Mouse (Mus musculus) spleen, postnatal 14 days (tissue): ENCODE measurements around the gene Commd8.
A peak's percentile ranks its signal among the peaks of the same experiment; 100 is the strongest.

Source experiments
- DNase-seq, 2 experiments: peaks; one replicate each; pipeline ENCODE4 v3.0.0; 2021 to 2022; ENCODE audit warnings: low spot score in 2 of 2

The Commd8 gene

DNA sequence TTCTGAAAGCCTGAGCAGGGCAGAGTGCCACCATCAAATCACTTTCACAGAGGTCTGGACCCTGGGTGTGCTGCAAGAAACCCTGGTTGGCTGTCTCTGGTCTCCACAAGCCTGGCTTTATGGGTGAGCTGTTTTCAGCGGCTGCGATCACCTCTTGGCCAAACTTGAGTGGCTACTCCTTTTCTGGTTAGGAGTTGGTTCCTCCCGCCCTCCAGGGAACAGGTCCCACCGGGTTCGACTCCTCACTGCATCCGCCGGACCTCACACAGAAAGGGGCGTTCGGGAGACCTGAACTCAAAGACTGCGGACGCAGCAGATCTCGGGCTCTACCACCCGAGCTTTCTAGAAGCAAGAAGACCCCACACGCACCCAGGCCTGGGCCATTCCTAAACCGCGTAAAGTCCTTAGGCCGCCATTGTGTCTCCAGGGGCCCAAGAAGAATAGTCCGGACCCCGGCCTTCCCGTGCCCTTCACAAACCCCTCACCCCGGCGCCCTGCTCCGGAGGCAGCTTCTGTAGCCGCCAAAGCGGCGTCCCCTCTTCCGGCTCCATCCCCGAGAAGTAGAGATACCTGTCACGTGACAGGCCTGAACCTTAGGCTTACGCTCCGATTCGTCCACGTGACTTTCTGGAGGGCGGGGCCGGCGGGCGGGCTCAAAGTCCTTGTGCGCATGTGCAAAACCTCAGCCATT is at the start of gene Commd8:
TSS of gene Commd8 (minus strand) at position 596 of the 691 bp plus-strand sequence.
- peak; percentile 93 to 95 for DNase-seq

DNA sequence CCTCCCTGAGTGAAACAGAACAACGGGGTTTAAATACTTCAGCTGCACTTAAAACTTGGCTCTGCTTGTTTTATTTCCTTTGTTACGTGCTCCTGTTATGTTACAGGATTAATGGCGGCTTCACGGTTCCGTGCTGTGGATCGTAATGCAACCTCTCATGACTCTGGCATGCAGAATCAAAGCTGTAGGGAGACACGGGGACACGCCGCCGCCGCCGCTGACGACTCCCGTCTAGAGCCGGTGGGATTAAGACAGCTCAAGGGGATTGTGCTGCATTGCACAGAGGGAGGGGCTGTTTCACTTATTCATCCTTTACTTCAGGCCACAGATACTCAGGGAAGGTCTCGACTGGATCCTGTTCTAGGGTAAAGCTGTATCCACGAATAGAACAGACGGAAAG is 43.8 kb upstream of the Commd8 start:
- DNase-seq, result no peak

DNA sequence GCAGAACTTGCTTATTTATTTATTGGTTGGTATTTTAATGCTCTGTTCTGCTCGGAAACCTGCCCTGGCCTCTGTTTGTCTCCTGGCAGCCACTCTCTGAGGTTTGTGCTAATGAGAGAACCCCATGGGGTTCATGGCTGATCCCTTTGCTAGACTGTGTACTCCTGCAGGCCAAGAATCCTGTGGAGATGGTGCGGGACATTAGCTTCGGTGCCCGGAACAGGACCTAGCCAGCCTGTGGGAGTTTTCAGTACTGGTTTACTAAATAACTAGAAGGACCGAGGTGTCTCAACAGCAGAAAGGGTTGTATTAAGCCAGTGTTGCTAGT is 42.8 kb upstream of the Commd8 start:
- no peak for DNase-seq

DNA sequence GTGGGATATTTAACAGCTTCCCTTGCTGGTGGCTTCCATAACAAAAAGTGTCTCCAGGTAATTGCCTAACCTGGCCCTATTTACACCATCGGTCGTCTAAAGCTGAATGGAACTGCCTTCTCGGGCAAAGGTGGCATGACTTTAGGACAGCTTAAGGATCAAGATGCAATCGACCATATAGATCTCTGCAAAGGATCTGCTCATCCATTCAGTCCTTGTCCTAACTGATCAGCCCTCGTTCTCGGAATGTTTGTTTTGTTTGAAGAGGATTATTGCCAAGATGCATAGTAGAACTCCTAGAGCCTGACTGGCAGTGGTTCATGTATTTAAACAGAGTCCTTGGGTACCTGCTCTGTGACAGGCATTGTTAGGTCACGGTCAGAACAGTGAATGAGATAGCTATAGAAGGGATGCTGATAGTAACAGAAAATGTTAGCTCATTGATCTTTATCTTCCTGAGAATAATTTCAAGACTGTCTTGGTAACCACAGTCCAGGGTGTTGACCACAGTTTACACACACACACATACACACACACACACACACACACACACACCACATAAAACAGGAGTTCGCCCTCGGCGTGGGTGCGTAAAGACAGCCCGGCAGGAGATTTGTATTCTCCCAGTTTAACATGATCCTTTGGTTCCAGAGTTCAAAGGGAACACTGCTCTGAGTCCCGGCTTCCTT is 42.3 kb upstream of the Commd8 start:
- DNase-seq, result no peak

DNA sequence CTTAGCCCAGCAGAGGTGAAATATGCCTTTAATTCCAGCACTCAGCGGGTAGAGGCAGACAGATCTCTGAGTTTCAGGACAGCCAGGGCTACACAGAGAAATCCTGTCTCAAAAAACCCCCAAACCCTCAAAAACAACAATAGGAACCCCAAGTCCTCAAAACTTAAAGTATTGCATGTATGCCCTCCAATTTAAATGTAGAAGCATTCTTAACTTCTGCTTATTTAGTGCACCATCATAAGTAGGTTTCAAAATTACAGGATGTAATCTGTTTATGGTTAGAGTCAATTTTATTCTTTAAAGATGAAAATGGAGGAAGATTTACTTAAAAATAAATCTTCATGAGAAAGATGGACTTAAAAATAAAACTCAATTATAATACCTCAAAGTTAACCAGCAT is 40.5 kb upstream of the Commd8 start:
- DNase-seq, result no peak

DNA sequence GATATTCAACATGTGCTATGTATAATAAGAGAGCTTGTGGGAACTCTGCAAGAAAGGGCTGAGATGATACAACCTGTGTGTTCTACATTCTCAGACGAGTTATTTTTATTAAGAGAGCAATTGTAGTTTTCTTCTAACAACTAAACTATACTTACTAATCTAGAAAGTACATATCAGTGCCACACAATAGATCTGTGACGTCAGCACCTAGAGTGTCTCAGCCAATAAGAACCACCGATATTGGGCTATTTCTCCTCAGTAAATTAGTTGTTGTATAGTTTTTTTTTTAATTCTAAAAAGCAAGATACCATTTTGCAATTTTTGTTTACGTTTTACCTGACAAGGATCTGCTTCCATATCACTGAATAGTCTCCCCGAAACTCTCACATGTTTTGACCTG is 37.3 kb upstream of the Commd8 start:
- no peak for DNase-seq

DNA sequence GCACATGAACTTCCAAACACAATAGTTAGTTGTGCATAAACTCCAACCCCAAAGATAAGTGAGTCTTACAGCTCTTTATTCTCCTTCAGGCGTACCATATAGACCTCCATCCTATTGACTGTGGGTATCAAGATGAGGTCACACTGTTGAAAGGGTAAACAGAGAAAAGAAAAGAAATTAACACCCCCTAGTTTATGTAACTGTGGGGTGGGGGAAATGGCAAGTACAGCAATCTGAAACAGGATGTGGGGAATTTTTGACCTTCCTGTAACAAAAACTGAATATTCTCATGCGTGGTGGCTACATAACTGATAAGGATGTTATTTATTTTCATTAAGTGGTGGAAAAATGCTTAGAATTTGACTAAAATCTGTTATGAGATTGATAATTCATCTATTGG is 36.5 kb upstream of the Commd8 start:
- no peak for DNase-seq

DNA sequence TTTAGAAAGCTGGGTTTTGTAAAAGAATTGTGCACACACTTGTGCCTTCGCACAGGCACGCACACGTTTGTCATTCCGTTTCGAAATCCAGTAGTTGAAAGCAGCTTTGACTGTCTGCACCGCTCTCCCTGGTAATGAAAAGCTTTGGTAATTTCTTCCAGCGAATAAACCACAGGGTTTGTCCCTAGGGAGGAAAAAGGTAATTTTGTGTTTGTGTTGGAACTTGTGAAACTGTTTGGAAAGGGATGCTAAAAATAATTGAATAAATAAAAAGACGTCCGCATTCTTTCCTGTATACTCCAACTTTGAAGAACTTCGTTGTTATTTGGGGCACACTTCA is 35.7 kb upstream of the Commd8 start:
- DNase-seq, result no peak

DNA sequence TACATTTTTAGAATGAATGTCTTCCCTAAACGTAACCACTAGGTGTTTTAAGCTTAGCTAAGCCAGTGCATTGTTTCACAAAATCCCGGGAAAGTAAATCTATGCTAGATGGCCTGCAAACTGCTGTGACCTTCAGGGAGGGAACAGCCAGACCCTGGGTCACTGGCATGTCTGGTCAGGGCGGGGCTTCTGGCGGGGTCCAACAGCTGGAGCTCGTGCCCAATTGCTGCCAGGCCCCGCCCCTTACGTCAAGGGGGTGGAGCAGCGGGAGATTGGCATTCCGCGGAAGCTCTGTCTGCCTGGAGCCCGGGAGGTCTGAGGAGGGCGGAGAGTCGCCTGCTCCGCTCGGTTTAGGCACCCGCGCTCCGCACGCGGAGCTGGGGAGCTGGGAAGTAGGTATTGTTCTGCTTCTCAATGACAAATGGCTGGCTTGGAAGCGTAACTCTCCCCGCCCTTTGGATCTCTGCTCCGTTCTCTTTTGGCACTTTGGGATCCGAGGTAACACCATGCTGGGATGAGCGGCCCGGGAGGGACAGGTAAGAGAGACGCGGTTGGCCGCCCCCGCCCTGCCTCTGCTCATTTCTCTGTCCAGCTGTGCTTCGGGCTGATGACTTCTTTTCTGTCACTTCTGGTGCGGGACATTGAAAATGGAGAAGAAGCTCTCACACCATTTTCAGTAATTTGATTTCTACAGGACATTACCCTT is 35.2 kb upstream of the Commd8 start:
- peak; percentile 83 for DNase-seq

DNA sequence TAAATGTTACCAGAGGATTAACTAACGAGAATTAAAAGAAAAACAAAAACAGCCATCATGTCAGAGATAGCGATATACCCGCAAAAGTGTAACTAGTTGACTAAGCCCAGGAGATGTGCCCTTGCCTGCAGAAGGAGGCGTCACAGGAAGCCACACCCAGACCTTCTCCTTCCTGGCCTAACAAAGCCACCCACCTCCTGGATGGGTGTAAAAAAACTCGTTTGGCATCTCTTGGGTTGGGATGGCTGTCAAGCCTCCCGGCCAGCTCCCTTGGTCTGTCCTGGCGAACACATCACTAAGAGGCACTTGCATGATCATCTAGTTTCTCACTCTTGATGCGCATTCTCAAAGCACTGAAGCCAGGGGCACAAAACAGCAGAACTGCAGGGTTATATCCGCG is 34.0 kb upstream of the Commd8 start:
- DNase-seq, result no peak

DNA sequence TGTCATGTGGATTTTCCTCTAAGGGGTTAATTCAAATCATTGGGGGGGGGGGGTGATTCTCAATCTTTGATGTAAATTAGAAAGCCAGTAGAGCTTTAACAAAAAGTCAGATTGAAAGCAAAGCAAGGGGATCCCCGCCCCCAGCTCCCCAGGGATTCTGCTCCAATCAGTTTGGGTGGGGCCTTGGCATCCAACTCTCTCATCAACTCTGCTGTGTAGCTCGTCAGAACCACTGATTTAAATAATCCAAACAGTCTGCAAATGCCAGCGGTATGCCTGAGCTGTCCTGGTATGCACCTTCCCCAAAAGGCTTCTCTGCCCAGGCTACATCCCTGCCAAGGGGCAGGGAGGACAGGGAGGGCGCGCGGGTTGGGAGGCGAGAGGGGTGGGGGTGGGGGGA is 33.6 kb upstream of the Commd8 start:
- DNase-seq, result no peak

DNA sequence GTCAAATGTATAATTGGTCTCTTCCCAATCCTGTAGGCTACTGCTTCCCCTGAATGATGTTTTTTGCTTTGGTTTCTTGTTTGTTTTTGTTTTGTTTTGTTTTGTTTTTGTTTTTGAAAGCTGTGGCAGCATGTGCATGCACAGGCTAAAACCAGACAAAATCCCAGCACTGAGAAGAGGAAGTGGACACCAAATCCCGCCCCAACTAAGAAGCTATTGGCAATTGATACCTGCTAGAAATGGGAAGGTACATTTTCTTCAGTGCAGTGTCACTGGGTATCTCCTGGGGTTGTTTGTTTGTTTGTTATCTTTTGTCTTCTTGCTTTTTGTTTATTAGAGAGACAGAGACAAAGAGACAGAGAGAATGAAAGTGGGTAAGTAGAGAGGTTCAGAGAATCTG is 27.5 kb upstream of the Commd8 start:
- no peak for DNase-seq

DNA sequence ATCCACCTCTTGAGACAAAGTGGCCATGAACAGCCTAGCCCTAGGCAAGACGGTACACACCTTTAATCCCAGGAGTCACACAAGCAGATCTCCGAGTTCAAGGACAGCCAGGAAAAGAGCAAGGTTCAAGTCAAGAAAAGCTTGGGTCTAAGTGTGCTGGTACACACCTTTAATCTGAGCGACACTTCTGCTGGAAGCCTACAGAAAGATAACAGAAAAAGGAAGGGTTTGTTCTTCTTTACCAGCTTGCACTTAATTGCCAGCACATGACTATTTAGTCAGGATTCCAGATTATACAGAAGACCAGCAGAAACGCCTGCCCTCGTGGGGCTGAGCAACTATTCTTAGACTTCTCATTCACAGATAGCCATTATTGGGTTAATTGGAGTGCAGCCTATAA is 23.9 kb upstream of the Commd8 start:
- DNase-seq, result no peak

DNA sequence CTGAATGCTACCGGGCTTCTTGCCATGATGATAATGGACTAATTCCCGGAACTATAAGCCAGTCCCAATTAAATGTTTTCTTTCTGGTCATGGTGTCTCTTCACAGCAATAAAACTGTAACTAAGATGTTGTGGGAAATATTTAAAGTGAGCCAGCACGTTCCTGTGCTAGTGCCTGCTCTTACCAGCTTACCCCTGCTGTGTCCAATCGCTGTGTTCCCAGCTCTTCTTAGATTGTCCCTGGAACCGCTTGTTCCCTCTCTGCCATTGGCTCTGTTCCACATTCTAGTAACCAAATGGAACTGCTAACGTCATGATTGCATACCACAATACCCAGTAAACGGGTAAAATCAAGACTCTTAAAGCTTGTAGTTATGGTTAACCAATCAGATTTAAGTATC is 23.2 kb upstream of the Commd8 start:
- no peak for DNase-seq

DNA sequence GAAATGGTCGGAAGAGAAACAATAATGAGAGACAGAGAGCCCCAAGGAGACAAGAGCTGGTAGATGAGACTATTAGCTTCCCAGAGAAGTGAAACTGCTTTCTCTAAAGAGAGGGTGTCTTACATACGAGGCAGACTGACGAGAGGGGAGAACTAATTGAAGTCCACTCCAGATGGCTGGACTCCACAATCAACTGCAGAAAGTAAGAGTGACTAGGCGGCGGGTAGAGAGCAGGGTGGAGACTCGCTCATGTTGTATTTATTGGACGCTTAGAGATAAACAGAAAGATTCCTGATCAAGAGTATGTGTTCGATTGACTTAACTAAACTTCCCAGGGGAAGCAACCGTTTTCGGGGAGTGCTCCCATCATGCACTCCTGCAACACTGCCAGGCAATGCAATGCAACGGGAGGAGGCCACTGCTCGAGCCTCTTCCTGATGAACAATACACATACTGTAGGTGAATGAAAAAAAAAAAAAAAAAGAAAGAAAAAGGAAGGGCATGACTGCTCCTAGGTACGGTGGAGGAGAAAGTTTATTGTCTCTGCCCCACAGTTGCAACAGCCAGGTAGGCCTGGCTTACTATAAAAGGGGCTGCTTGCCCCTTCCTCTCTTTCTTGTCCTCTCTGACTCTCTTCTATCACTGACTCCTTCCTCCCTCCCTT is 16.6 kb upstream of the Commd8 start:
- no peak for DNase-seq

DNA sequence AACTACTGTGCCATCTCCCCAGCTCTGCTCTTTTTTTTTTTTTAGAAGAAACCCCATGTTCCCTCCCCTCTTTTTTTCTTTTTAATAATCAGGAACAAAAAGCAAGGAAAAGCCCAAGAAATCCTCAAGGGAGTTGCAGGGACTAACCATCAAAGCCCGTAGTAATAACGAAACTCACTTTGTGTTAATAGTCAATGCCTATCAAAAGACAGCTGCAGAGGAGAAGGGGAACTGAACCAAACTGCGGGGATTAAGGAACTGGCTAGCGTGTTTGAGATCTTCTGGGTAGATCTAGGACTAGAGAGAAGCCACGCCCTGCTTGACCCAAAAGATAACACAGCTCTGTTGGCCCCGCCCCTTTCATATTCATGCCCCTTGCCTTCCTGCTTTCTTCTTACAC is 15.9 kb upstream of the Commd8 start:
- peak; percentile 50 to 62 for DNase-seq

DNA sequence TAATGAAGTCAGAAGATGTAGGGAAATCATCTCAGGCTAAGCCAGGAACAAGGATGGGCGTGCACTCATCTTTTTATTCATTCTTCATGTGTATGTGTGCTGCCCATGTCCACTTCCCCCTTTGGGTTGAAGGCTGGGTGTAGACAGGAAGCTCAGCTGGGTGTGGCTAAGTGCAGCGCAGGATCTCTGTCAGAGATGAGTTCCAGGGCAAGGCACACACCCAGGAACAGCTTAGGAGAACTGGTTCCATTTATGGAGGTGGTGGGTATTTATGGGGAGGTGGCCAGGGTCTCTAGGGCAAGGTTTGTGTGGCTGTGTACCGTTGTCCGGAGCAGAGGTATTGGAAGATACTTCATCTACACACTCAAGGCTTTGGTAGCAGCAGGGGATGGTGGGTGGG is 14.8 kb upstream of the Commd8 start:
- no peak for DNase-seq

DNA sequence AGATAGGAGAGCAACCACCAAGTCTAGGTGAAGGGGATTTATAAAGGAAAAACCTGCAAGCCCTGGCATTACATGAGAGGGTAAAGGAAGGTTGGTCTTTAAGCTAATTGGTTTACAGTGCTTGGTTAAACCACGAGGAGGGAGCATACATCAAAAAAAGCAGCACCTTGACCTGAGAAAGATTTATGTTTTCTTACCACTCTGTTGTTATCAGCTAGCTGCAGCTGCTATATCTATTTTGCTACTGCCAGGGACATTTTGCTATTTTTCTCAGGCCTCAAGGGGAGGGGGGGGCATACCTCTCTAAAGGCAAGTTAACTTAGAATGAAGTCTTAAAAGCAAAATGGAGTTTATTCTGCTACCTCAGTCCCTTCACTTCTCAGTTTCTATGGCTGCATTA is 13.2 kb upstream of the Commd8 start:
- no peak for DNase-seq

DNA sequence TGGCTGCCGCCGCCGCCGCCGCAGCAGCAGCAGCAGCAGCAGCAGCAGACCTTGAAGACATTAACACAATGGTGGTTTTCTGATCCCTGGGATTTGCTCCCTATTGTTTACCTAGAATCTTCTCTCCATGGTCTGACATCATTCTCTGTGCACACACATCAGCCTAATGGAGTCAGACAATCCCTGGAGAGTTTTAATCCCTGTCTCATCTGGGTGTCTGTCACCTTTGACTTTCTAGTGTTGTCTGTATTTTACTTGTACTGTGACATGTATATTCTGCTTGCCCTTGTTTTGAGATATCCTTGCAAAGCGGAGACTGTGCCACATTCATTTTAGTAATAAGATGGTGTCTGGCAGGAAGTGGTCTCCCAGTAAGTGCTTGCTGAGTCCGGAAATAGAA is 7.5 kb upstream of the Commd8 start:
- no peak for DNase-seq

DNA sequence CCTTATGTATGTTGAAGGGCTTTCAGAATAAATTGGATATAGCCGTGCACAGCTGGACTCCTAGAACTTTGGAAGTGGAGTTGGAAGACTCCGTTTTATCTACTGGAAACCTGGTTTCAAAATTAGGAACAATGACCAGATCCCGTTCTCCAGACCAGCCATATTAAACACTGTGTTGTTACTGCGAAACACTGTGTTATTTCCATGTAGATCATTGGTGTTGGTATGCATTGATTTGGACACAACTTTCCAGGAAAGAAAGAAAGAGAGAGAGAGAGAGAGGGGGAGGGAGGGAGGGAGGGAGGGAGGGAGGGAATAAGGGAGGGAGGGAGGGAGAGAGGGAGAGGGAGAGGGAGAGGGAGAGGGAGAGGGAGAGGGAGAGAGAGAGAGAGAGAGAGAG is 7.1 kb upstream of the Commd8 start:
- no peak for DNase-seq

DNA sequence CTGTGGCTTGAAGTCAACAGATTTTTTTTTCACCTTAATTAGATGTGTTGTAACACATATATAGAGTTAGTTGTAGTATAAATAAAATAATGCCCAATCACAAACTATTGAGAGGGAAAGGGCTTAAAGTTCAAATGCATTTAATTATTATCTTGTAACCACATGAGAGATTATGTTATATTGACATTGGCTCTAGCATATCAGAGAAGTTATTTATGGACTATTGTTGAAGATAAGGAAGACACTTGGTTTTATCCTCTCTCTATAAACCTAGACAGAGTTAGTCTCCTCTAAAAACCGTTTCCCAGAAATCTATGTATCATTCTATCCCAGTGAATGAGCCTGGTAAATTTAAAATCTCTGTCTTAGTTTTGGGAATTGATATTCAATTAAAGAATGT is 5.5 kb upstream of the Commd8 start:
- DNase-seq, result no peak

DNA sequence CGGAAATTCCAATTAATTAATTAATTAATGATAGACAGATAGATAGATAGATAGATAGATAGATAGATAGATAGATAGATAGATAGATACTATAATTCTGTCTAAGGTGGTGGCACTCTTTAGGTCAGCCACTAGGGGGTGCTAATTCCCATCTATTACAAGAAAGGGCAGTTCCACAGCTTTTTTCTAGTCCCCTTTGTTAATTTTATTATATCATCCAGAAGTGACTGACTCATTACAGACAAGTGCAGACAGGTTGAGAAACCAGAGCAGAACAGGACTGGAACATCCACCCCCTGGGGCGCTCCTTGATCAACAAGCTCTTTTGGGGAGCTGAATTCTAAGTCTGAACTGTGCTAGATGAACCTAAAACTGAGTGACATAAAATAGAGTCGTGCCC is 4.7 kb upstream of the Commd8 start:
- peak in 1 of 2 experiments; percentile 31 for DNase-seq

DNA sequence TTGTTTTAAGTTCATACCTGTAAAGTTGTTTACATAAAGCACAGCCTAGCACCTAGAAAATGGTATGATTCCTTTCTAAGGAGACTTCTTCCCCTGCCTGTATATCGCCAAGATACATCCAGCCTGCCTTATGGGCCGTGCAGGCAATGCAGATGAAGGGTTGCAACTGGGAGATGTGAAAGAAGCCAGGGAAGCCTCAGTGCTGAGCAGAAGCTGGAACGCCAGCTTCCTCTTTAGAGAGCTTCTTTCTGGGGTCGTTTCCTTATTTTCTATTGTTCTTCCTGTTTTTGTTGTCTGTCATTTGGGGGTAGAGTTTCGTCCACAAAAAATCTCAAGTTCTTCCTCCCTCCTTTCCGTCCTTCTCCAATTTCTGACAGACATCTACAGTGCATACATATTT is 2.1 kb upstream of the Commd8 start:
- no peak for DNase-seq
